Mouse (Mus musculus) bone marrow macrophage, adult 2 months (primary cell): ENCODE results near the gene Olfr1002.

Source experiments
- CTCF ChIP-seq: IDR thresholded peaks from 2 replicates; pipeline ENCODE4 v1.5.1; 2012; ENCODE audit warnings: low read depth, mild to moderate bottlenecking, low read length, moderate library complexity
- POLR2A ChIP-seq: IDR thresholded peaks from 2 replicates; pipeline ENCODE4 v1.6.1; 2012; ENCODE audit warnings: mild to moderate bottlenecking, low read depth, low read length, borderline replicate concordance

DNA sequence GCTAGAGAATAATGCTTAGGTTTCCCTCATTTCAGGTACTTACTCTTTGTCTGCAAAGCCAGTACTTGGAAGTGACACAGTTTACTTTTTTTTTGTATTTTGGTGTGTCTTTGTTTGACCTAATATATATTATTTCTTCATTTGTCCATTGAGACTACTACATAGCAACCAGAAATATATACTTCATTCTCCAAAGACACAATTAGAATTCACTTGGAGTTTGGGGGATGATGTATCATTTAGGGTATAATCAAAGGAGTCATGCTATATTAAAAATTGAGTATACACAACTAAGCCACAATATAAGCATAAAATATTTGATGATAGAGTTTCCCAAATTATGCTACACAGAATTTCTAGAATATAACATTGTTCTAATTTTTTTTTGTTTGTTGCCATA is 28.2 kb upstream of the Olfr1002 start, which contains the start of gene Olfr1006:
- TF ChIP-seq POLR2A (no peak), CTCF (no peak)
